Mouse (Mus musculus): ENCODE measurements around the gene Ralgps1. TPM values are rescaled to one million over a fixed set of nuclear protein-coding genes. Genes with fewer than 3 reads are reported as not detected.

The Ralgps1 gene
- polyA plus RNA-seq, 1 experiment: 9.5 TPM

GRCm38 (mm10) chr2:33345475-33345874 is 25.8 kb downstream of the Ralgps1 start:
- TF ChIP-seq CTCF (IDR thresholded peaks at IDR 0.05; ENCODE audit: extremely low read depth, insufficient read length, insufficient replicate concordance, low read depth, low read length) (no peak), POLR2A (IDR thresholded peaks at IDR 0.05; ENCODE audit: low read depth, low read length) (no peak)
- H3K27me3 ChIP-seq (ENCODE audit: control insufficient read depth, insufficient read depth, low read length): no peaks in the 10 kb centered on the region
- H3K27ac ChIP-seq (ENCODE audit: insufficient read depth, low read depth, low read length): 0 out of 2 replicates have a peak overlapping the region, but pooled peaks have one; percentile 6
- 50% methylated on average over 6 of the region's 6 CpGs for WGBS
- H3K4me1 ChIP-seq (ENCODE audit: control insufficient read depth, insufficient read depth, insufficient read length, low read length): peaks cover 9% of the 10 kb centered on the region
- no peak overlapping the region for H3K4me3 ChIP-seq (ENCODE audit: low read depth, low read length)
- H3K36me3 ChIP-seq (ENCODE audit: control insufficient read depth, insufficient read depth, low read length): no peaks in the 10 kb centered on the region

- Histone ChIP-seq H3K4me3 (ENCODE audit: low read depth, low read length) (no peak overlapping the region), H3K36me3 (ENCODE audit: control insufficient read depth, insufficient read depth, low read length) (peaks cover 3% of the 10 kb centered on the region), H3K27ac (ENCODE audit: insufficient read depth, low read depth, low read length) (no peak overlapping the region), H3K27me3 (ENCODE audit: control insufficient read depth, insufficient read depth, low read length) (no peaks in the 10 kb centered on the region), H3K4me1 (ENCODE audit: control insufficient read depth, insufficient read depth, insufficient read length, low read length) (peaks cover 9% of the 10 kb centered on the region)
- WGBS: 71% methylated on average over 3 of the region's 3 CpGs
- no peak for TF ChIP-seq CTCF (IDR thresholded peaks at IDR 0.05; ENCODE audit: extremely low read depth, insufficient read length, insufficient replicate concordance, low read depth, low read length)
- TF ChIP-seq POLR2A (IDR thresholded peaks at IDR 0.05; ENCODE audit: low read depth, low read length): no peak
These were observed 27.9 kb downstream of the Ralgps1 start for GRCm38 (mm10) chr2:33343413-33343812.

- Histone ChIP-seq H3K27ac (ENCODE audit: insufficient read depth, low read depth, low read length) (no peak overlapping the region), H3K27me3 (ENCODE audit: control insufficient read depth, insufficient read depth, low read length) (no peaks in the 10 kb centered on the region), H3K4me3 (ENCODE audit: low read depth, low read length) (no peak overlapping the region), H3K4me1 (ENCODE audit: control insufficient read depth, insufficient read depth, insufficient read length, low read length) (peaks cover 9% of the 10 kb centered on the region), H3K36me3 (ENCODE audit: control insufficient read depth, insufficient read depth, low read length) (peaks cover 8% of the 10 kb centered on the region)
- WGBS: 81% methylated on average over 4 of the region's 4 CpGs
- no peak for TF ChIP-seq CTCF (IDR thresholded peaks at IDR 0.05; ENCODE audit: extremely low read depth, insufficient read length, insufficient replicate concordance, low read depth, low read length)
- TF ChIP-seq POLR2A (IDR thresholded peaks at IDR 0.05; ENCODE audit: low read depth, low read length): no peak
These were observed 29.1 kb downstream of the Ralgps1 start for GRCm38 (mm10) chr2:33342148-33342547.

- Histone ChIP-seq H3K36me3 (ENCODE audit: control insufficient read depth, insufficient read depth, low read length) (peaks cover 18% of the 10 kb centered on the region), H3K4me3 (ENCODE audit: low read depth, low read length) (no peak overlapping the region), H3K4me1 (ENCODE audit: control insufficient read depth, insufficient read depth, insufficient read length, low read length) (no peaks in the 10 kb centered on the region), H3K27me3 (ENCODE audit: control insufficient read depth, insufficient read depth, low read length) (no peaks in the 10 kb centered on the region), H3K27ac (ENCODE audit: insufficient read depth, low read depth, low read length) (no peak overlapping the region)
- TF ChIP-seq CTCF (IDR thresholded peaks at IDR 0.05; ENCODE audit: extremely low read depth, insufficient read length, insufficient replicate concordance, low read depth, low read length): no peak
- TF ChIP-seq POLR2A (IDR thresholded peaks at IDR 0.05; ENCODE audit: low read depth, low read length): no peak
These were observed 35.5 kb downstream of the Ralgps1 start for GRCm38 (mm10) chr2:33335789-33336188.

- 96% methylated on average over 2 of the region's 3 CpGs for WGBS
- no peak for TF ChIP-seq POLR2A (IDR thresholded peaks at IDR 0.05; ENCODE audit: low read depth, low read length)
- no peak for TF ChIP-seq CTCF (IDR thresholded peaks at IDR 0.05; ENCODE audit: extremely low read depth, insufficient read length, insufficient replicate concordance, low read depth, low read length)
- H3K4me1 ChIP-seq (ENCODE audit: control insufficient read depth, insufficient read depth, insufficient read length, low read length): no peaks in the 10 kb centered on the region
These were observed 41.7 kb downstream of the Ralgps1 start for GRCm38 (mm10) chr2:33329622-33330021.

GRCm38 (mm10) chr2:33328941-33329340 is 42.3 kb downstream of the Ralgps1 start:
- Histone ChIP-seq H3K4me1 (ENCODE audit: control insufficient read depth, insufficient read depth, insufficient read length, low read length) (no peaks in the 10 kb centered on the region), H3K36me3 (ENCODE audit: control insufficient read depth, insufficient read depth, low read length) (no peaks in the 10 kb centered on the region), H3K4me3 (ENCODE audit: low read depth, low read length) (no peak overlapping the region), H3K27me3 (ENCODE audit: control insufficient read depth, insufficient read depth, low read length) (no peaks in the 10 kb centered on the region), H3K27ac (ENCODE audit: insufficient read depth, low read depth, low read length) (no peak overlapping the region)
- 76% methylated on average over 1 of the region's 1 CpGs for WGBS
- TF ChIP-seq POLR2A (IDR thresholded peaks at IDR 0.05; ENCODE audit: low read depth, low read length) (no peak), CTCF (IDR thresholded peaks at IDR 0.05; ENCODE audit: extremely low read depth, insufficient read length, insufficient replicate concordance, low read depth, low read length) (peak; percentile 72; the same call in 1 of the 2 replicates)

More at GRCm38 (mm10) chr2:33329622-33330021, 41.7 kb downstream of the Ralgps1 start:
- Histone ChIP-seq H3K4me3 (ENCODE audit: low read depth, low read length) (no peak overlapping the region), H3K36me3 (ENCODE audit: control insufficient read depth, insufficient read depth, low read length) (peaks cover 2% of the 10 kb centered on the region; the same call in 1 of the 2 replicates), H3K27ac (ENCODE audit: insufficient read depth, low read depth, low read length) (no peak overlapping the region), H3K27me3 (ENCODE audit: control insufficient read depth, insufficient read depth, low read length) (no peaks in the 10 kb centered on the region)

- 64% methylated on average over 3 of the region's 3 CpGs for WGBS
- H3K4me1 ChIP-seq (ENCODE audit: control insufficient read depth, insufficient read depth, insufficient read length, low read length): no peaks in the 10 kb centered on the region
- H3K27me3 ChIP-seq (ENCODE audit: control insufficient read depth, insufficient read depth, low read length): no peaks in the 10 kb centered on the region
- no peak overlapping the region for H3K27ac ChIP-seq (ENCODE audit: insufficient read depth, low read depth, low read length)
- no peak overlapping the region for H3K4me3 ChIP-seq (ENCODE audit: low read depth, low read length)
- H3K36me3 ChIP-seq (ENCODE audit: control insufficient read depth, insufficient read depth, low read length): peaks cover 6% of the 10 kb centered on the region
- TF ChIP-seq CTCF (IDR thresholded peaks at IDR 0.05; ENCODE audit: extremely low read depth, insufficient read length, insufficient replicate concordance, low read depth, low read length) (no peak), POLR2A (IDR thresholded peaks at IDR 0.05; ENCODE audit: low read depth, low read length) (no peak)
These were observed 45.9 kb downstream of the Ralgps1 start for GRCm38 (mm10) chr2:33325359-33325758.
